Mouse (Mus musculus): ENCODE measurements at regions not wholly inside any gene's neighbourhood (a gene's known extent, or its start where the extent isn't known, plus 50 kb on each side); places are given as distances from the start of the nearest gene placed in this dataset.

- Histone ChIP-seq H3K36me3 (ENCODE audit: control insufficient read depth, insufficient read depth) (no peaks in the 10 kb centered on the region), H3K4me1 (ENCODE audit: control insufficient read depth, insufficient read depth, low read length) (no peaks in the 10 kb centered on the region), H3K4me3 (ENCODE audit: low read length) (no peak overlapping the region), H3K27me3 (ENCODE audit: control insufficient read depth, insufficient read depth, low read length) (no peaks in the 10 kb centered on the region), H3K27ac (ENCODE audit: low read length) (no peak overlapping the region), H3K4me2 (ENCODE audit: low read depth, low read length) (no peak overlapping the region), H3K9me3 (replicated peaks; ENCODE audit: control insufficient read depth, low read length) (no peaks in the 10 kb centered on the region), H3K9ac (ENCODE audit: low read length) (no peak overlapping the region)
- WGBS = 81% methylated on average over 3 of the region's 3 CpGs
- ATAC-seq (replicated peaks; ENCODE audit: extremely low read depth, insufficient read depth, low FRiP score) = no peak
These were observed 789.6 kb upstream of the Adgrl4 start for GRCm38 (mm10) chr3:150648040-150648439.

- Histone ChIP-seq H3K27ac (ENCODE audit: low read length) (no peak overlapping the region), H3K4me2 (ENCODE audit: low read depth, low read length) (no peak overlapping the region), H3K9me3 (replicated peaks; ENCODE audit: control insufficient read depth, low read length) (no peaks in the 10 kb centered on the region), H3K4me1 (ENCODE audit: control insufficient read depth, insufficient read depth, low read length) (no peaks in the 10 kb centered on the region), H3K27me3 (ENCODE audit: control insufficient read depth, insufficient read depth, low read length) (no peaks in the 10 kb centered on the region), H3K4me3 (ENCODE audit: low read length) (no peak overlapping the region), H3K36me3 (ENCODE audit: control insufficient read depth, insufficient read depth) (no peaks in the 10 kb centered on the region), H3K9ac (ENCODE audit: low read length) (no peak overlapping the region)
- ATAC-seq (replicated peaks; ENCODE audit: extremely low read depth, insufficient read depth, low FRiP score) = no peak
- WGBS = 45% methylated on average over 3 of the region's 3 CpGs
These were observed 787.7 kb upstream of the Adgrl4 start for GRCm38 (mm10) chr3:150649783-150650565.

DNA sequence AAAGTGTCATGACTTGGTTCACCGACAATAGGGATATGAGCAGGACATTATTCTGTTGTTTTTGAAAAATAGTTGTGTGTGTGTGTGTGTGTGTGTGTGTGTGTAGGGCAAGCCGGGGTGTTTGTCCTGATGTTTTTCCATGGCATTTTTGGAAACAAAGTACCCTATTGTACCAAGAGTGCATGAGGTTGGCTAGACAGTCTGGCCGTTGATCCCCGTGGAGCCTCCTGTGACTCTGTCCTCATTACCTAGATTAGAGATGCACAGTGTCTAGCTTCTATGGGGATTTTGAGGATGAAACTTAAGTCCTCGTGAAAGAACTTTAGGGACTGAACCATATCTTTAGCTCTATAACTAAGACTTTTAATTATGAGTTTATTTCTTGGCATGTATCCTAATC, 741.9 kb upstream of the Adgrl4 start:
- Histone ChIP-seq H3K9me3 (replicated peaks; ENCODE audit: control insufficient read depth, low read length) (no peaks in the 10 kb centered on the region), H3K9ac (ENCODE audit: low read length) (no peak overlapping the region), H3K4me2 (ENCODE audit: low read depth, low read length) (no peak overlapping the region), H3K4me3 (ENCODE audit: low read length) (no peak overlapping the region), H3K4me1 (ENCODE audit: control insufficient read depth, insufficient read depth, low read length) (no peaks in the 10 kb centered on the region), H3K27ac (ENCODE audit: low read length) (no peak overlapping the region), H3K27me3 (ENCODE audit: control insufficient read depth, insufficient read depth, low read length) (no peaks in the 10 kb centered on the region), H3K36me3 (ENCODE audit: control insufficient read depth, insufficient read depth) (no peaks in the 10 kb centered on the region)
- WGBS = 84% methylated on average over 5 of the region's 5 CpGs
- no peak for ATAC-seq (replicated peaks; ENCODE audit: extremely low read depth, insufficient read depth, low FRiP score)

- H3K4me1 ChIP-seq (ENCODE audit: control insufficient read depth, insufficient read depth, low read length) = no peaks in the 10 kb centered on the region
- no peaks in the 10 kb centered on the region for H3K36me3 ChIP-seq (ENCODE audit: control insufficient read depth, insufficient read depth)
- no peaks in the 10 kb centered on the region for H3K9me3 ChIP-seq (replicated peaks; ENCODE audit: control insufficient read depth, low read length)
- H3K9ac ChIP-seq (ENCODE audit: low read length) = no peak overlapping the region
- no peak for ATAC-seq (replicated peaks; ENCODE audit: extremely low read depth, insufficient read depth, low FRiP score)
- whole genome bisulfite sequencing = 50% methylated on average over 2 of the region's 2 CpGs
- no peaks in the 10 kb centered on the region for H3K27me3 ChIP-seq (ENCODE audit: control insufficient read depth, insufficient read depth, low read length)
- no peak overlapping the region for H3K4me2 ChIP-seq (ENCODE audit: low read depth, low read length)
- H3K27ac ChIP-seq (ENCODE audit: low read length) = no peak overlapping the region
- no peak overlapping the region for H3K4me3 ChIP-seq (ENCODE audit: low read length)
These were observed 737.7 kb upstream of the Adgrl4 start for GRCm38 (mm10) chr3:150699990-150700389.

All from heart, embryonic 16.5 days (tissue).